Mouse (Mus musculus): Measurements from ENCODE around the gene Stard3nl.
"Not testable (repeated sequence)": the region's sequence is repeated elsewhere in the genome, so short reads cannot be mapped to it uniquely, and the experiment has no call there.

Stard3nl gene

GRCm38 (mm10) chr13:19385226-19385625 is 10.4 kb downstream of the Stard3nl start:
- no peak for DNase-seq (ENCODE audit: low spot score)

GRCm38 (mm10) chr13:19381112-19381828 is 14.3 kb downstream of the Stard3nl start:
- DNase-seq (ENCODE audit: low spot score), result no peak

- DNase-seq (ENCODE audit: low spot score), result no peak
Measured at GRCm38 (mm10) chr13:19379313-19379712, 16.3 kb downstream of the Stard3nl start.

- DNase-seq (ENCODE audit: low spot score), result no peak
Measured at GRCm38 (mm10) chr13:19372133-19372729, 23.4 kb downstream of the Stard3nl start.

GRCm38 (mm10) chr13:19368817-19369216 is 26.8 kb downstream of the Stard3nl start:
- no peak for DNase-seq (ENCODE audit: low spot score)

GRCm38 (mm10) chr13:19367536-19367935 is 28.1 kb downstream of the Stard3nl start:
- DNase-seq (ENCODE audit: low spot score), result no peak

- no peak for DNase-seq (ENCODE audit: low spot score)
Measured at GRCm38 (mm10) chr13:19366866-19367265, 28.7 kb downstream of the Stard3nl start.

- peak; percentile 42 for DNase-seq (ENCODE audit: low spot score)
Measured at GRCm38 (mm10) chr13:19365596-19365995, 30.0 kb downstream of the Stard3nl start.

- DNase-seq (ENCODE audit: low spot score), result no peak
Measured at GRCm38 (mm10) chr13:19364245-19364772, 31.3 kb downstream of the Stard3nl start.

GRCm38 (mm10) chr13:19362358-19362757 is 33.2 kb downstream of the Stard3nl start:
- DNase-seq (ENCODE audit: low spot score), result no peak

- DNase-seq (ENCODE audit: low spot score), result no peak
Measured at GRCm38 (mm10) chr13:19358027-19358426, 37.6 kb downstream of the Stard3nl start.

GRCm38 (mm10) chr13:19357301-19357700 is 38.3 kb downstream of the Stard3nl start:
- DNase-seq (ENCODE audit: low spot score), result no peak

- no peak for DNase-seq (ENCODE audit: low spot score)
Measured at GRCm38 (mm10) chr13:19356720-19357119, 38.9 kb downstream of the Stard3nl start.

GRCm38 (mm10) chr13:19356120-19356519 is 39.5 kb downstream of the Stard3nl start:
- no peak for DNase-seq (ENCODE audit: low spot score)

GRCm38 (mm10) chr13:19352795-19353194 is 42.8 kb downstream of the Stard3nl start:
- no peak for DNase-seq (ENCODE audit: low spot score)

GRCm38 (mm10) chr13:19340356-19340755 is 55.2 kb downstream of the Stard3nl start:
- DNase-seq (ENCODE audit: low spot score), result not testable (repeated sequence)

- not testable (repeated sequence) for DNase-seq (ENCODE audit: low spot score)
Measured at GRCm38 (mm10) chr13:19336310-19336709, 59.3 kb downstream of the Stard3nl start.
